Mouse (Mus musculus) layer of hippocampus, adult 11-12 months (tissue): ENCODE data around the gene Copz2.
"Not testable (repeated sequence)": the region's sequence is repeated elsewhere in the genome, so short reads cannot be mapped to it uniquely, and the experiment has no call there.

ENCODE experiments used
- DNase-seq: peaks from one replicate; pipeline ENCODE4 v3.0.0; 2022; ENCODE audit warnings: low spot score

Copz2 gene

DNA sequence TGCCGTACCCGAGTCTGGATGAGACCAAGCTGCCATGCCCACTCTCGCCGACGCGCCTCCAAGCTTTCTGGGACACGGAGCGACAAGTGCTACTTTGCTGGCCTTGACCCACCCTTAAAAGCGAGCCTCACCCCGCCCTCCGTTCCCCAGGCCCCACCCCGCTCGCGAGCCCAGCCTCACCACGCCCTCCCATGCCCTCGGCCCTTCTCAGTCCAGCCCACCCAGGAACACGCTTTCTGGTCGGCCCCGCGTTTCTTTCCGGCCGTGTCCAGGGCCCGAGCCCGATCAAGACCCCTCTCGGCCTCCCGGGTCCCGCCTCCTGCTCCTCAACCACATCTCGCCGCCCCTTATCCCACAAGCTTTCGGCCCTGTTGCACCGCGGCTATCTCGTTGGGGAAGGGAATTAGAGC is 20.3 kb upstream of the Copz2 start:
- peak; percentile 68 for DNase-seq

DNA sequence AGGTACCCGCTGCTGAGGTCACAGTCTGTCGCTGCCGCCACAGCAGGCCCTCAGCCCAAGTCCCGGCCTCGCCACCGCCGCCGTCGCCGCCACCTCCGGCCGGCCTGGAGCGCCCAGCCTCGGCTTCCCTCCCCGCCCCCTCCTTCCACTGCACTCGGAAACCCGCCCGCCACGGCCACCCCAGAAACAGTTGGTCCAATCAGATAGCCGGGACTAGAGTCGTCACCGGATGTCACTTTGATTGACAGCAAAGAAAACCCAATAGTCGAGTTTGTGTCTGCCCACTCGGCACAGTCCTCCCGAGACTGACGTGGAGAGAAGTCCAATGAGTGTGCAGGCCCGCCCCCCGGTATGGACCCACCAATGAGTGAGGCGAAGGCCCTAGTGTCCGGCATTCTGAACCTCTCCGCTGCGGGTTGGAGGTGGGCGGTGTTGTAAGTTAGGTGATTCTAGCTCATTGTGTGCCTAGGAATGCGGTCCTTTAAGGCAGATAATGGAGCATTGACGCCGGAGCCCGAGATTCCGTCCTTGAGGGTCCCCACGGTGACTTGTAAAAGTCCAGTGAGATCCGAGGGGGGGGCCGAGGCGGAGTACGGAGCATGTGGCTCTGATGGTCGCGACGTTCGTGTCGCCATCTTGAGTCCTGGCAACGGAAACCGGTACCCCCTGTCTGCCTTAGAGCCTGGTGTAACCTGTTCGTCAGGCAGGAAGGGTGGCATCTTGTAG is 19.7 kb upstream of the Copz2 start, which contains the start of gene Nfe2l1:
Nfe2l1 (minus strand) TSS at position 156 of the 726 bp plus-strand sequence.
- peak; percentile 99 for DNase-seq

DNA sequence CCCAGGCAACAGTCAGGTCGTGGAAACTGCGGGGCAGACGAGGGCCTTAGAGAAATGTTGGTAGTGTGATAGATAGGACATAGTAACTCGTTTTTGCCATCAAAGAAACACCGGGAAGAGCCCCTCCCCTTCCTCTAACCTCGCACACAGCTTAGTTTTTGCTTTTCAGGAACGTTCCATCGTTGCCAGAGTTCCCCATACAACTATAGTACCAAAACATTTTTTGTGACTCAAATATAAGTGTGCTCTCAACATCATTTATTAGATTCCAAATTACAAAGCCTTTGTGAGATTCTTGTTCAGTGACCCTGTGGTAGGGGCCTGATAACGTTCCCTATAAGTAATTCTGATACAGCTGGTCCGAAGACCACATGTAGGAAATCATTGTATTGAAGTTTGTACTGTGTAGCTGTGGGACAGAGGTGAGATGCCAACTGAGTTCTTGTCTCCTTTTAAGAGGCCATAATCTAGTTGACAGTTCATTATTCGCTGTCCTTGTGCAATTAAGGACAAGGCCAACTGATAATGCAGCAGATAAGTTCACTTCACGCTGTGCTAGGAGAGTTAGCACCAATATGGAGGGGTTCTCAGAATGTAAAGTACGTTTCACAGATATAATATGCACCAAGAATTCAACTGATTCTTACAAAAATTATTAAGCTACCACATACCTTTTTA is 19.0 kb upstream of the Copz2 start:
- DNase-seq = no peak

DNA sequence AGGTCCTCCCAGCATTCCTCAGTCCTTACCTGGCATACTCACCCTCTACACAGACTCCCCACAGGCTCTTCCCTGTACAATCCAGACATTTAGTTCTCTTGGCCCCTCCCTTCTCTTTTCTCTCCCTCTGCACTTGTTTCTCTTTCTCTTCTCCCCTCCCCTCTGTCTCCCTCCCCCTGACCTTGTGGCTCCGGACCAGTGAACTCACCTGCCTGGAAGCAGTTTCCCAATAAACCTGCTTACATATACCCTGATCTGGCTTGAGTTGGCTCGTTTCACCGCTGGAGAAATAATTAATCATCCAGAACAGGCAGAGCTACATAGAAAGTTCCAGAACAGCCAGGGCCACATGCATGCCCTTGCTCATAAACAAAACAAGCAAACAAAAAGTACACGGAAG is 18.2 kb upstream of the Copz2 start:
- no peak for DNase-seq

DNA sequence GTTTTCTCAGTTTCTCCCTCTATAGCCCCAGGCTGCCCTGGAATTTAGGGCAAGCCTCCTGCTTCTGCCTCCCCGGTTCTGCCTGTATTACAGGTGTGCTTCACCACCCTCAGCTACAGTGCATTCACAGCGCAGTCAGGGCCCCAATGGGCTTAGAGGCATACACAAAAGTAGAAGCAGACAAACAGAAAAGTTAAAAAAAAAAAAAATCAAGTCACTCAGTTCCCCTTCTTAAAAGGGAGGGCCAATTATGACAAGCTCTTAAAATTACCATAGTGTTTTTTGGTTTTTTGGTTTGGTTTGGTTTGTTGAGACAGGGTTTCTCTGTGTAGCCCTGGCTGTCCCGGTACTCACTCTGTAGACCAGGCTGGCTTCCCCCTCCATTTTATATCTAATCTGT is 17.1 kb upstream of the Copz2 start:
- DNase-seq = no peak

DNA sequence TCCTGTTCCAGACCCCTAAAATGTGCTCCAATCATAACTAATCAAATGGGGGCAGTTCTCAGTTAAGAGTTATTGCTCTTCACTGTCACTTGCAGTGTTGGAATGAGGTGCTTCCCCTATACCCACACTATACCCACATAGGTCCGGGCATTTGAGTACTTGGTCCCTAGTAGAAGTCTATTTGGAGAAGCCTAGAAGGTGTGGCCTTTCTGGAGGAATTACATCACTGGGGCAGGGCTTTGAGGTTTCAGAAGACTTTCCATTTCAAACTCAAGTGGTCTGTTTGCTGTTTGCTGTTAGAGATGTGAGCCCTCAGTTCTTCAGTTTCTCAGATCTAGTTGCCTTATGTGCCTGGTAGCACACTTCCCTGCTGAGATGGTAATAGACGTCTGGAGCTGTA is 16.7 kb upstream of the Copz2 start:
- DNase-seq = no peak

DNA sequence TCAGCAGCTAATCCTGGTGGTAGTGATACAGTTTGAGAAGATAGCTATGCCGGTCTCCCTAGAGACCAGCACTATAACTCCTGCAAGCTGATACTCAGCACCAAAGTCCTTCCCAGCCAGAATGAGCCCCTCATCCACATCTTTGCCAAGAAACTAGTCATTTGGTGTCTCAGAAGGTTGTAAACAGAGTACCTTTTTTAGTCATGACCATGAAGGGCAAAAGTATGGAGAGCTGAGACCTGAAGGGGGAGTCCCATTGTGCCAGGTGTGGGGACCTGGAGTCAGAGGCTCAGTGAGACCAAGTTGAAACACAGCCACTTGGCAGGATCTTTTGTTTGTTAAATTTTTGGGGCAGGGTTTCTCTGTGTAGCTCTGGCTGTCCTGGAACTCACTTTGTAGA is 15.5 kb upstream of the Copz2 start:
- no peak for DNase-seq

DNA sequence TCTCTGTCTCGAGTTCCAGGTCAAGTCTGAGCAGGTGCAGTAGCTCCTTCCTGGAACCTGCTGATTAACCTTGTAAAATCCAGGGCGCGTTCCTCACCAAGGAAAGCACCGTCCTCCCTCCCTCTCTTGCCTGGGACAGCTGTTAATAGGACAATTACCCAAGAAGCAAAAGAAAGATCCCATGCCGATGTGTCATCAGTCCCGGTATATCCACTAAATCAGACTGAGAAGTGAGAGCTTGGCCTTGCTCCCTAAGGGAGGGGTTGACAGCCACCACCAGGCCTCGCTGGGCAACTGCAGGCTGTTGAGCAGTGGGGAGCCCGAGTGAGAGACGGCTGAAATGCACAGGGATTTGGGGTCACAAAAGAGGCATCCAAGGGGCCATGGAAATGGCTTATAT is 12.4 kb upstream of the Copz2 start:
- no peak for DNase-seq

DNA sequence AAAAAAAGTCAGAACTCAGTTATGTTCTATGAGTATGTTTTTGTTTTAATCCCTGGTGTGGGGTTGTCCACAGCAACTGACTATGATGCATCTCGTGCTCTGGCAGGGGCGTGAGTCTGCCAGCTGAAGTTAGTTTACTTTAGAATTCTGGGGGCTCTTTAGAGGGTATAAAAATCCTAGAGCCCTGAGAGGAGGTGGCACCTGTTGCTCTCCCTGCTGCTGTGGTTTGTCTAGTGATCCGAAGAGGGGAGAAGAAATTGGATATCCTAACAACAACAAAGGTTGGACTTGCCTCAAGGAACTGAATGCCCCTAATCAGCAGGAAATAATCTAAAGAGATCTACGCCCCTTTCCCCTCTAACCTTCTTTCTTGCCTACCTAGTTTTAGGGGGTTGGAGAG is 11.3 kb upstream of the Copz2 start:
- no peak for DNase-seq

DNA sequence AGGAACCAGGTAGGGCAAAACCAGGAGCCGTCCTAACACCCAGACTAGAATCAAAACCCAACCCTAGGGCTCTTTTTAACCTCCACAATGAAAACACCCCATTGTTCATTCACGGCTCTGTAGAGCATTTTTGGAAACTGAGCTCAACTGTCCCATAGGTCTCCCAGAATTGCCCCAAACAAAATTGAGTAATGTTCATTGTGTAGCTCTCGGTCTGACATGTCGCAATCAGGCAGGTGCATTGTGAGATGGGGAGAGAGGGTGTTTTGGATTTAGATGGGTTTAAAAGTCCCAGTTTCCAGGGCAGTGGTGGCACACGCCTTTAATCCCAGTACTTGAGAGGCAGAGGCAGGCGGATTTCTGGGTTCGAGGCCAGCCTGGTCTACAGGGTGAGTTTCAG is 10.2 kb upstream of the Copz2 start:
- DNase-seq = no peak

DNA sequence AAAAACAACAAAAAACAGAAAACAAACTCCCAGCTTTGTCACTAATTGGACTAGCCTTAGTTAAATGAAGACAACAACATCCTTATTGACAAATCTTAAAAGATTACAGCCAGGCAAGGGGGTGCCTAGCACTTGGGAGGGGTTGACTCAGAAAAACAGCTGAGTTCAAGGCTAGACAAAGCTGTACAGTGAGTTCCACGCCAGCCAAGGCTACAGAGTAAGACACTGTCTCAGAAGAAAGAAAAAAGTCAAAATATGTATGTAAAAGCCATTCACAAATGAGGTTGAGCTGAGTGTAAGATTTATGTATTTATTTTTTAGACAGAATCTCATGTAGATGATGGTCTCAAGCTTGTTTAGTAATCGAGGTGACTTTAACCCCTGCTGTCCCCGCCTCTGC is 9.8 kb upstream of the Copz2 start:
- no peak for DNase-seq

DNA sequence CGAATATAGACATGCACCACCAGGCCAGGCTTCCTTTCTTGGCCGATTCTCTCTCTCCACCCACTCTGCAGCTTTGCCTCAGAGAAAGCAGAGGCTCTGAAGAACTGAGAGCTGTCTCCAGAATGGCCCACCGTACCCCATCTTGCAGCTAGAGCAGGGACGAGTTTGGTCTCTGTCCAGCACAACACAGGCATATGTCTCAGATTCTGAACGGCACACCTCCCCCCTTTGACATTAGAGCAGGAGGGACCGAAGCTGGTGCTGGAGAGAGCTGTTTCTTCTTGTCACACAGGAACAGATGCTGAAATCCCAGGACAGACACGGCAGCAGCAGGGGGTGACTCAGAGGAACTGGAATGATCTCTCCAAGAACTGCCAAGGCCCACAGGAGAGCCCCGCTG is 9.4 kb upstream of the Copz2 start:
- DNase-seq = peak; percentile 68

DNA sequence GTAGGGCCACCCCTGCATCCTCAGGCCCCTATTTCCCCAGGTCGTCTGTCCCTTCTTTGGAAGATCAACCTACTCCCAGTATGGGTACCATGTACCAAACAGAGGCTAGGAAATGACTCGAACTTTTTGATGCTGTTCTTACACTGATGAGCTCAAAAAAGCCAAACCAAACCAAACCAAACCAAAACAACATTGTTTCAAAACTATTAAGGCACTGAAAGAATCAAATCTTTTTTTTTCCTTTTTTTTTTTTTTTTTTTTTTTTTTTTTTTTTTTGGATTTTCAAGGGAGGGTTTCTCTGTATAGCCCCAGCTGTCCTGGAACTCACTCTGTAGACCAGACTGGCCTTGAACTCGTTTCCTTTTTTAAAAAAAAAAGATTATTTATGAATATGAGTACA is 6.0 kb upstream of the Copz2 start:
- DNase-seq = no peak

DNA sequence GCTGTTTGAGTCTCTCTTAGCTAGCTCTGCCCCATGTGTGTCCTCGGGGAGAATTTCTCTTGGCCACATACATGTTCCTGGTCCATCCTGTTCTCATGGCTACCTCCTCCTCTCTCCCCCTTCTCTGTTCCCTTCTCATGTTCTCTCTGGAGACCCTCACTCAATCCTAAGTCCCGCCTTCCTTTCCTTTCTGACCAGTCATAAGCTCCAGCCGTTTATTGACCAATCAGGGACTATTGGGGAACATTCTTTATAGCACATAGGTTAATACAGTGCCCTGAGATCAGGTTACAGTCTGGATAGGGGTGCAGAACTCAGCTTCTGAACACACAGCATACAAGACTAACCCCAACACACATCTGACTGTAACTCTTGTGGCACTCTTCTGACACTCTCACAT is 2.4 kb upstream of the Copz2 start:
- DNase-seq = no peak

DNA sequence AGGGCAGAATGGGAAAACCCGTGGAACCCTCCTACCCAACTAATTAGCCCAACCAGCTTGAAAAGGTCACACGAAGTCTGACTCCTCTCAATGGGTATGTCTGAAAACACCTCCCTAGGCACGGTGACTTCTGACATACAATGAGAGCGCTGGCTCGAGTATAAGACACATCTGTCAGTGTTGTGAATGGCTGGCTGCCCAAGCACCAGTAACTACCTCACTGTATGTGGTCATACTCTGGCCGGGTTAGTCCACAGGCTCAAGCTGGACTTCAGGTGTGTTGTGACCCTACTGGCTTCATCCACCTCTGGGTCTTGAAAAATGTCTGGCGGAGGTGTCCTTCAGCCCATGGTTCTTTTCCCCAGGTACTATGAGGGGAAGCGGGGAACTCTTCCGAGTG is 976 bp upstream of the Copz2 start:
- no peak for DNase-seq

DNA sequence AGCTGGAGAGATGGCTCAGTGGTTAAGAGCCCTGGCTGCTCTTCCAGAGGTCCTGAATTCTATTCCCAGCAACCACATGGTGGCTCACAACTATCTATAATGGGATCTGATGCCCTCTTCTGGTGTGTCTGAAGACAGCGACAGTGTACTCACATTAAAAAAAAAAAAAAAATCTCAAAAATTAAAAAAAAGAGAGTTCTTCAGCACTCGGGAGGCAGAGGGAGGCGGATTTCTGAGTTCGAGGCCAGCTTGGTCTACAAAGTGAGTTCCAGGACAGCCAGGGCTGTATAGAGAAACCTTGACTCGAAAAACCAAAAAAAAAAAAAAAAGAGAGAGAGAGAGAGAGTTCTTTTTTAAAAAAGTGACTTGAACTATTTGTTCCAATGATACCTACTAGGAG is 525 bp upstream of the Copz2 start:
- DNase-seq = not testable (repeated sequence)

DNA sequence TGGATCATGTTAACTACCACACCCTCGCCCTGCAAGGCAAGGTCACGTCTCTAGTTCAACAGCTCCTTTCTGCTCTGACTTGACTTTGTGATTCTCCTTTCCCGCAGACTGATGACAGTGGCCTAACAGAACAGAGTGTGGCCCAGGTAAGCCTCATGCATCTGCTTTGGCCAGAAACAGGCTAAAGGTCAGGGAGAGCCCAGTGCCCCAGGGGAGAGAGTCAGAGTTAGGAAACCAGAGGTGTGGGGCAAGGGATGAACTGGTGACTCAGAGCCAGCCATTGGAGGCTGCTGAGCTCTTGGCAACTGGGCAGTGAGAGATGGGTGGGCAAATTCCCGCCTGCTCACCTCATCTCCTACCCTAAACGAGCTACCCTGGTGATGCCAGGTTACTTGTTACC is 7.8 kb downstream of the Copz2 start:
- DNase-seq = no peak

DNA sequence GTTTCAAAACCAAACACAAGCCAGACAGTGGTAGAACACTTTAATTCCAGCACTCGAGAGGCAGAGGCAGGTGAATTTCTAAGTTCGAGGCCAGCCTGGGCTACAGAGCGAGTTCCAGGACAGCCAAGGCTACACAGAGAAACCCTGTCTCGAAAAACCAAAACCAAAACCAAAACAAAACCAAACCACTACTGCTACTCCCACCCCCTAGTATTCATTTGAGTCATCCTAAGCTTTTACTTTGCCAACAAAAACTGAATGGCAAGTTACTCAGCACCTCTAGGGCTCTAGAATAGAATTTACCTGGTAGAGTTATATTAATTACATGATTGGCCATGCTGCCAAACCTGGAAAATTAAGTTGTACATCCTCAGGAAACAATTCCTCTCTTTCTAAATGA is 10.0 kb downstream of the Copz2 start:
- no peak for DNase-seq

DNA sequence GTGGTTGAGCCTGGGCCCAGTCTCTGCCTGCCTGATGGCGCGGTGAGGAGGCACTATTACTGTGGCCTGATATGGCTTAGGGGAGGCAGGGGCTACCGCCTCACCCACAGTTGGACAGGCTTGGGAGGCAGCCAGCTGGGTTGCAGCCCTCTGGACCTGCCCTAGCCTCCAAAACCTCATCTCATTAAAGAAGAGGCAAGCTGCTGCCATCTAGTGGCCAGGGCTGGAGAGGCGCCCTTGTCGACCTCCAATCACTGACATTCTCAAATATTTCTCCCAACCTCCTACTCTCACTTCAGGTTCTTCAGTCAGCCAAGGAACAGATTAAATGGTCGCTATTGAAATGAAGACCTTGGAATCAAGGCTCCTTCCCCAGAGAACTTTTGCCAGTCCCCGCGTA is 10.9 kb downstream of the Copz2 start:
- peak; percentile 79 for DNase-seq

DNA sequence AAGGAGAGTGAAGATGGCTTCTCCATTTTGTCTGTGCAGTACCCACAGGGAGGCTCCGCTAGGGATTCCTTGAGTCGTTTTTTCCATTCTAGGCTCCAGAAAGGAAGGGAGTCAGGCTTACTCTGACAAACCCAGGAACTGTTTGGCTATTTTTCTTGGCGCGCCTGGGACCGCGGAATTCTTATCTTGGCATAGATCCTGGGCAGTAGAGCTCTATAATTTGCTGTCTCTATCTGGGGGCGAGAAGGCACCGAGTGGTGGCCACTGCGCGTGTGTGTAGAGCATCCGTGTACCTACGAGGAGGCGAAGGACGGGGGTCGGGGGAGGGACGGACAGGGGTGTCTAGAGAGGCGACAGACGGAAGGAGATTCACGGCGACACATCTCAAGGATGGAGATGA is 11.8 kb downstream of the Copz2 start:
- DNase-seq = no peak

DNA sequence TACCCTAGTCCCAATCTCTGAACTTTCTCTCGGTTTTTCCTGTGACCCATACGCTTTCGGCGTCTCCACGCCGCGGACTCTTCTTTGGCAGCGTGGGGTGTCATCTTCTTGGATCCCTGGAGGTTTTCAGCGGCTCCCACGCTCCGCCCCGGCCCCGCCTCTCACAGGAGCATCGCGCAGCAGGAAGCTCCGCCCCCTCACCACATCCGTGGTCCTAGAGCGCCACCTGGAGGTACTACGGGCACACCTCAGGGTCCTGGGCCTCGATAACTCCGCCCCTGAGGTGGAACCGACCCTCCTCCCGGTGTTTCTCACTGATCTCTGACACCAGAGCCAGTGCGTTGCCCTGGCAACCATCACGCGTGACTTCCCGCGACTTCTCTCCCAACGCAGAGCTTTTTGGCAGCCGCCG is 12.2 kb downstream of the Copz2 start:
- DNase-seq = peak; percentile 94

DNA sequence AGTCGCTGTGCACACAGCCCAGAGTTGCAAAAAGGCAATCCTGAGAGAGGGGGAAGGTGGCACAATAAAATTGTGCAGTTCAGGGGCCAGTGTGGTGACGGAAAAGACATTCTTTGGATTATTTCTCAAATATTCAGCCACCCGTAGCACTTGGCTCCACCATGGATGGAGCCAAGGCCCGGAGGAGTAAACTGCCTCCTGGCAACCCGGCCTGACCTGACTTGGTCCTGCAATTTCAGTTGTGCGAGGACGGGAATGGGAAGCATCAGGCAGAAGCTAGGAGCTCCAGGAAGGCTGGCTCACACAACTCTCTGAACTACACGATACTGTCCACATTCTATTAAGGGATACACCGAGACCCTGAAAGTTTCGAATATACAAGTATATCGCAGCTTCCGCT is 12.9 kb downstream of the Copz2 start:
- DNase-seq = no peak

DNA sequence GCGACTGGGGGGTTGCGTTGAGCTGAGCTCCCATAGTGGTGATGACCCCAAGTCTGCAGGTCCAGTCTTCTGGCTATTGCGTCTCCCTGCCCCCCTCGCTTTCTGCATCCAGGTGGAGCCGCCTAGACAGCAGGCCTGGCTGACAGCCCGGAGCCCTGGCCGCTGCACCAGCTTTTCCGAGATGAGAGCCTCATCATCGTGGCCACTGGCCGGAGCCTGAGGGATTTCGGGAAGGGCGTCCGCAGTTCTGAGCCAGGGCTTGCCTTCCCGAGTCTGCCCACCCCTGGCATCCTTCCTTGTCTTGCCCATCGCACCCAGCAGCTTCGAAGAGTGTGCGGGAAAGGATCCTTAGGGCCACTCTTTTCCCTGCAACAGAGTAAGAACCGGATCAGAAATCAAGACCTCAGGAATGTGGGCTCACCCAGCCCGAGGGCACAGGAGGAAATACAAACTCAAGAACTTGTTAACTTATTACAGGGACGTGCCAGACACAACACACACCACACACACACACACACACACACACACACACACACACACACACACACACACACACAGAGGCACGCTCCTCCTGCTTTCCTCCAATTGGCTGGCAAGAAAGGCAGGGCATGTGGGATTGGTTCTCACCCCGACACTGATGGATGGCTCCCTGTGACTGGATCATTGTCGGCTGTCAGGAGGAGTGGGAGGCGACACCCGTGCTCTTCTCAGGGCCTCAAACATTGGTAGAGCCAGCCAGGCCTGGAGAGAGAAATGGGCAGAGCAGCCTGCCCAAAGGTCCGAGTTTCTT is 13.7 kb downstream of the Copz2 start:
- no peak for DNase-seq
